Mouse (Mus musculus) mouse embryonic stem cell (cell line): Measurements from ENCODE around the gene E430018J23Rik.
"Not testable (repeated sequence)": the region's sequence is repeated elsewhere in the genome, so short reads cannot be mapped to it uniquely, and the experiment has no call there.

Source experiments
- in situ Hi-C, 2 experiments: fragments of 300-500 bp; cut with MboI; formaldehyde crosslinking; loops; 1 replicate in 1 of 2; 3 replicates in 1 of 2; pipeline ENCODE4 v1.14.3; 2019 to 2020; ENCODE audit warnings: low sequenced_read_pairs in 2 of 2, low pct_unique_long_range_greater_than_20kb in 1 of 2, mixed read lengths in 1 of 2; ENCODE audit not compliant: unreplicated experiment in 1 of 2

E430018J23Rik gene

GRCm38 (mm10) chr7:127345512-127346325 lies 47.7 kb downstream of the E430018J23Rik start, which contains the start of gene Zfp768:
Gene Zfp768, minus strand, starts transcription at chr7:127345589.
- in situ Hi-C loops = no loop called here

- in situ Hi-C loops = no loop called here
Observed at GRCm38 (mm10) chr7:127345092-127345491, 48.3 kb downstream of the E430018J23Rik start.

- in situ Hi-C loops = no loop called here
Observed at GRCm38 (mm10) chr7:127344371-127344770, 49.1 kb downstream of the E430018J23Rik start.

- in situ Hi-C loops = no loop called here
Observed at GRCm38 (mm10) chr7:127343351-127344019, 49.9 kb downstream of the E430018J23Rik start.

GRCm38 (mm10) chr7:127342888-127343287 lies 50.5 kb downstream of the E430018J23Rik start:
- in situ Hi-C loops = no loop called here

GRCm38 (mm10) chr7:127342332-127342731 lies 51.1 kb downstream of the E430018J23Rik start:
- in situ Hi-C loops = no loop called here

GRCm38 (mm10) chr7:127341861-127342260 lies 51.6 kb downstream of the E430018J23Rik start:
- in situ Hi-C loops = not testable (repeated sequence)

- in situ Hi-C loops = no loop called here
Observed at GRCm38 (mm10) chr7:127341356-127341755, 52.1 kb downstream of the E430018J23Rik start.
